Mouse (Mus musculus) spleen, adult 12 weeks (tissue): ENCODE data around the gene Smarcc1.
A peak's percentile ranks its signal among the peaks of the same experiment; 100 is the strongest.
"Not testable (repeated sequence)": the region's sequence is repeated elsewhere in the genome, so short reads cannot be mapped to it uniquely, and the experiment has no call there.

ENCODE experiments used
- DNase-seq: peaks from one replicate; pipeline ENCODE4 v3.0.0; 2022; ENCODE audit warnings: low spot score

Gene Smarcc1

GRCm38 (mm10) chr9:110116977-110117778, at the start of gene Smarcc1:
Smarcc1 (plus strand) TSS chr9:110117708.
- DNase-seq, result peak; percentile 80

- DNase-seq, result no peak
Measured at GRCm38 (mm10) chr9:110068745-110069144, 48.8 kb upstream of the Smarcc1 start.

GRCm38 (mm10) chr9:110070358-110070757, 47.1 kb upstream of the Smarcc1 start:
- DNase-seq, result no peak

GRCm38 (mm10) chr9:110071011-110071410, 46.5 kb upstream of the Smarcc1 start:
- DNase-seq, result no peak

GRCm38 (mm10) chr9:110071843-110072242, 45.7 kb upstream of the Smarcc1 start:
- DNase-seq, result peak; percentile 42

- DNase-seq, result not testable (repeated sequence)
Measured at GRCm38 (mm10) chr9:110076468-110076867, 41.0 kb upstream of the Smarcc1 start.

- DNase-seq, result no peak
Measured at GRCm38 (mm10) chr9:110081066-110081465, 36.4 kb upstream of the Smarcc1 start.

GRCm38 (mm10) chr9:110084201-110084964, 33.1 kb upstream of the Smarcc1 start:
- no peak for DNase-seq

GRCm38 (mm10) chr9:110085693-110086092, 31.8 kb upstream of the Smarcc1 start:
- DNase-seq, result no peak

GRCm38 (mm10) chr9:110093303-110093702, 24.2 kb upstream of the Smarcc1 start:
- no peak for DNase-seq

GRCm38 (mm10) chr9:110094761-110095160, 22.7 kb upstream of the Smarcc1 start:
- DNase-seq, result no peak

- DNase-seq, result no peak
Measured at GRCm38 (mm10) chr9:110097791-110098190, 19.7 kb upstream of the Smarcc1 start.

- peak; percentile 83 for DNase-seq
Measured at GRCm38 (mm10) chr9:110100627-110101600, 16.6 kb upstream of the Smarcc1 start.

GRCm38 (mm10) chr9:110116353-110116976, 1.0 kb upstream of the Smarcc1 start:
- no peak for DNase-seq

- no peak for DNase-seq
Measured at GRCm38 (mm10) chr9:110117779-110118139, 251 bp downstream of the Smarcc1 start, which contains the start of gene Dhx30. Dhx30 (minus strand) TSS chr9:110117830.

GRCm38 (mm10) chr9:110118249-110118648, 741 bp downstream of the Smarcc1 start:
- no peak for DNase-seq

GRCm38 (mm10) chr9:110121424-110121823, 3.9 kb downstream of the Smarcc1 start:
- no peak for DNase-seq

GRCm38 (mm10) chr9:110123322-110123721, 5.8 kb downstream of the Smarcc1 start:
- no peak for DNase-seq

- not testable (repeated sequence) for DNase-seq
Measured at GRCm38 (mm10) chr9:110124008-110124540, 6.6 kb downstream of the Smarcc1 start.

GRCm38 (mm10) chr9:110130896-110131524, 13.5 kb downstream of the Smarcc1 start:
- DNase-seq, result no peak
